Comparison of ENCODE assay signal across 8 mouse cellular contexts in the genomic region with DNA sequence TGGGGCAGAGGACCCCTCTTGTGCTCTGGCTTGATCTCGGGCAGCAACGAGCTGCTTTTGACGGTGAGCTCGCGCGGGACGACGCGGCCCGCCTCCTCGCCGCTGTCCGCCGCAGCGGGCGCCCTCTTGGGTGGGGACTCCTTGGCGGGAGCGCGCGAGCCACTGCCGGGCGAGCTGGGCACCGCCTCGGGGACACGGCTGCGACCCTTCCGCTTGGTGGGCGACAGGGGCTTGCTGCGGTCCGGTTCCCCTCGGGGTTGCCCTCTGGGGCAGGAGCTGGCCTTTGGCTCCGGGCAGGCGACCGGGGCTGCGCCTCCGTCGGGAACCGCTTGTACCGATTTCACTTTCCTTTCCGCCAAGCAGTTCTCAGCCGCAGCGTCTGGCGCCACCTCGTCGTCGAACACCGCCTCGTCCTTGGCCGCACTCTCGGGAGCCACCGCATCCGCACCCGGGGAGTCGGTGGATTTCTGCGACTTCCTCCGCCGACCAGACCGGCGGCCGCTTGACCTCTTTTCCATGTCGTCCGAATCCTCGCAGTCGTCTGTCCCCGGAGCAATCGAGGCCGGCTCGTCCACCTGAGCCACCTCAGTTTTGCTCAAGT.
DNase-seq lines count a peak whose midpoint lies in the region; ATAC-seq and TF ChIP-seq lines count a peak whose summit lies in the region.

No protein-coding gene starts in this region.

- TF ChIP-seq POLR2A in liver, adult 2 months (IDR thresholded peaks at IDR 0.05; ENCODE audit: extremely low read depth, insufficient read depth, low read length): no peak

- peaks cover 16% of the 10 kb centered on the region for H3K4me1 ChIP-seq in E14TG2a.4 (replicated peaks; ENCODE audit: low read depth, low read length)
- peaks cover 2% of the 10 kb centered on the region; the same call in 1 of the 2 replicates for H3K4me1 ChIP-seq in forebrain, postnatal 0 days (ENCODE audit: insufficient read depth)
- H3K4me1 ChIP-seq in hindbrain, embryonic 14.5 days (replicated peaks; ENCODE audit: control insufficient read depth, insufficient read depth, low read length): peaks cover 5% of the 10 kb centered on the region; the same call in 1 of the 2 replicates
- H3K4me1 ChIP-seq in liver, adult 2 months (ENCODE audit: control insufficient read depth, insufficient read depth, low read length): peaks cover 11% of the 10 kb centered on the region
- peaks cover 12% of the 10 kb centered on the region; the same call in 1 of the 2 replicates for H3K4me1 ChIP-seq in midbrain, embryonic 16.5 days (ENCODE audit: control insufficient read depth, insufficient read depth, low read length)
- peaks cover 24% of the 10 kb centered on the region for H3K4me1 ChIP-seq in stomach, embryonic 15.5 days

- DNase-seq in adrenal gland, adult 8-10 months: peak; percentile 41
- peak; percentile 49 for DNase-seq in forebrain, postnatal 0 days
- DNase-seq in hindbrain, embryonic 14.5 days (ENCODE audit: low spot score): no peak
- DNase-seq in liver, adult 2 months (ENCODE audit: extremely low read depth, low read depth, low spot score): peak; percentile 59
- DNase-seq in cerebellum, postnatal 36 days: no peak

- no peaks in the 10 kb centered on the region for H3K36me3 ChIP-seq in E14TG2a.4 (ENCODE audit: insufficient read depth, low read length)
- H3K36me3 ChIP-seq in forebrain, postnatal 0 days (ENCODE audit: insufficient read depth): no peaks in the 10 kb centered on the region
- no peaks in the 10 kb centered on the region for H3K36me3 ChIP-seq in hindbrain, embryonic 14.5 days (replicated peaks; ENCODE audit: control insufficient read depth, insufficient read depth)
- no peaks in the 10 kb centered on the region for H3K36me3 ChIP-seq in liver, adult 2 months (ENCODE audit: control insufficient read depth, insufficient read depth, low read length)
- no peaks in the 10 kb centered on the region for H3K36me3 ChIP-seq in midbrain, embryonic 16.5 days (ENCODE audit: control insufficient read depth, insufficient read depth, low read length)
- no peaks in the 10 kb centered on the region for H3K36me3 ChIP-seq in stomach, embryonic 15.5 days

- H3K4me3 ChIP-seq in E14TG2a.4 (replicated peaks; ENCODE audit: low read length): peak overlapping the region; percentile 76
- H3K4me3 ChIP-seq in forebrain, postnatal 0 days (ENCODE audit: low read depth, low read length): peak overlapping the region; percentile 38
- H3K4me3 ChIP-seq in hindbrain, embryonic 14.5 days (replicated peaks; ENCODE audit: low read length): peak overlapping the region; percentile 43
- peak overlapping the region; percentile 99 for H3K4me3 ChIP-seq in liver, adult 2 months (ENCODE audit: insufficient read depth, low read depth, low read length)
- peak overlapping the region; percentile 43 for H3K4me3 ChIP-seq in midbrain, embryonic 16.5 days (ENCODE audit: low read depth, low read length)
- H3K4me3 ChIP-seq in stomach, embryonic 15.5 days (replicated peaks): peak overlapping the region; percentile 73

- H3K9ac ChIP-seq in forebrain, postnatal 0 days: no peak overlapping the region
- H3K9ac ChIP-seq in hindbrain, embryonic 14.5 days: 0 out of 2 replicates have a peak overlapping the region, but pooled peaks have one; percentile 11
- H3K9ac ChIP-seq in liver, adult 2 months (ENCODE audit: low read depth, low read length): peak overlapping the region; percentile 99
- H3K9ac ChIP-seq in midbrain, embryonic 16.5 days (ENCODE audit: low read depth, low read length): 0 out of 2 replicates have a peak overlapping the region, but pooled peaks have one; percentile 21
- H3K9ac ChIP-seq in stomach, embryonic 15.5 days: peak overlapping the region; percentile 63; the same call in 1 of the 2 replicates

- peak; percentile 51; the same call in 1 of the 2 replicates for ATAC-seq in forebrain, postnatal 0 days
- no peak for ATAC-seq in hindbrain, embryonic 14.5 days (ENCODE audit: low FRiP score)
- ATAC-seq in midbrain, embryonic 16.5 days: peak; percentile 40; the same call in 1 of the 2 replicates
- ATAC-seq in stomach, embryonic 15.5 days (ENCODE audit: insufficient read depth, low FRiP score, low read depth): no peak

- H3K27me3 ChIP-seq in E14TG2a.4 (ENCODE audit: insufficient read depth, low read length): peaks cover 91% of the 10 kb centered on the region
- H3K27me3 ChIP-seq in forebrain, postnatal 0 days (ENCODE audit: insufficient read depth, low read length): peaks cover 49% of the 10 kb centered on the region
- H3K27me3 ChIP-seq in hindbrain, embryonic 14.5 days (ENCODE audit: control insufficient read depth, insufficient read depth, low read length): peaks cover 78% of the 10 kb centered on the region
- H3K27me3 ChIP-seq in liver, adult 2 months (ENCODE audit: control insufficient read depth, insufficient read depth, low read length): no peaks in the 10 kb centered on the region
- H3K27me3 ChIP-seq in midbrain, embryonic 16.5 days (ENCODE audit: control insufficient read depth, insufficient read depth, low read depth, low read length): peaks cover 50% of the 10 kb centered on the region
- peaks cover 30% of the 10 kb centered on the region for H3K27me3 ChIP-seq in stomach, embryonic 15.5 days (replicated peaks)

- peak overlapping the region; percentile 58 for H3K4me2 ChIP-seq in forebrain, postnatal 0 days (ENCODE audit: low read depth)
- peak overlapping the region; percentile 61 for H3K4me2 ChIP-seq in hindbrain, embryonic 14.5 days (replicated peaks)
- peak overlapping the region; percentile 60 for H3K4me2 ChIP-seq in midbrain, embryonic 16.5 days (ENCODE audit: low read length)
- H3K4me2 ChIP-seq in stomach, embryonic 15.5 days: peak overlapping the region; percentile 87

- no peaks in the 10 kb centered on the region for H3K9me3 ChIP-seq in E14TG2a.4 (ENCODE audit: low read length)
- H3K9me3 ChIP-seq in forebrain, postnatal 0 days (ENCODE audit: low read length): no peaks in the 10 kb centered on the region
- H3K9me3 ChIP-seq in hindbrain, embryonic 14.5 days (ENCODE audit: control insufficient read depth, low read length): no peaks in the 10 kb centered on the region
- no peaks in the 10 kb centered on the region for H3K9me3 ChIP-seq in midbrain, embryonic 16.5 days (replicated peaks; ENCODE audit: control insufficient read depth, low read length, poor library complexity, severe bottlenecking)
- no peaks in the 10 kb centered on the region for H3K9me3 ChIP-seq in stomach, embryonic 15.5 days

- TF ChIP-seq CTCF in E14TG2a.4 (conservative IDR thresholded peaks at IDR 0.05; ENCODE audit: low read length): no peak
- TF ChIP-seq CTCF in forebrain, postnatal 0 days (IDR thresholded peaks at IDR 0.05; ENCODE audit: low read depth): peak; percentile 33; the same call in 1 of the 2 replicates
- TF ChIP-seq CTCF in liver, adult 2 months (IDR thresholded peaks at IDR 0.05; ENCODE audit: low read depth, low read length): peak; percentile 54

- WGBS in forebrain, postnatal 0 days: 3% methylated on average over 61 of the region's 68 CpGs
- under 1% methylated on average over 68 of the region's 68 CpGs for WGBS in hindbrain, embryonic 14.5 days
- under 1% methylated on average over 68 of the region's 68 CpGs for WGBS in liver, adult 2 months
- WGBS in midbrain, embryonic 16.5 days: under 1% methylated on average over 68 of the region's 68 CpGs
- WGBS in stomach, embryonic 15.5 days: under 1% methylated on average over 68 of the region's 68 CpGs

- H3K79me2 ChIP-seq in liver, adult 2 months (ENCODE audit: control insufficient read depth, insufficient read depth, low read length): peaks cover 6% of the 10 kb centered on the region; the same call in 1 of the 2 replicates

- H3K27ac ChIP-seq in forebrain, postnatal 0 days (ENCODE audit: low read depth, low read length): no peak overlapping the region
- H3K27ac ChIP-seq in hindbrain, embryonic 14.5 days: no peak overlapping the region
- H3K27ac ChIP-seq in liver, adult 2 months (replicated peaks; ENCODE audit: insufficient read depth, low read depth, low read length): peak overlapping the region; percentile 96
- H3K27ac ChIP-seq in midbrain, embryonic 16.5 days (ENCODE audit: low read length): no peak overlapping the region
- H3K27ac ChIP-seq in stomach, embryonic 15.5 days: no peak overlapping the region

Comparison
In these comparisons a context has a peak if more than half of its experiments do, and no peak if none do; other contexts are left out.
1. H3K4me3 ChIP-seq: peak in every context shown above with its lines; median percentile 99 in liver, adult 2 months; 76 in E14TG2a.4; 73 in stomach, embryonic 15.5 days; 43 in hindbrain, embryonic 14.5 days; 43 in midbrain, embryonic 16.5 days; 38 in forebrain, postnatal 0 days.
2. DNase-seq: peak in adrenal gland, adult 8-10 months (single experiment), forebrain, postnatal 0 days (single experiment) and liver, adult 2 months (single experiment); none in hindbrain, embryonic 14.5 days (single experiment) and cerebellum, postnatal 36 days (0 of 2).
3. ATAC-seq: peak in forebrain, postnatal 0 days (single experiment) and midbrain, embryonic 16.5 days (single experiment); none in hindbrain, embryonic 14.5 days (single experiment) and stomach, embryonic 15.5 days (single experiment).
4. Peak in every context shown above with its lines, with median percentiles within 50 percentile points of each other: H3K4me2 ChIP-seq.